Mouse (Mus musculus): ENCODE results near the gene Ptprg.

GRCm38 (mm10) chr14:11683386-11684081, 130.2 kb downstream of the Ptprg start:
- TF ChIP-seq EP300 (IDR thresholded peaks at IDR 0.05; ENCODE audit: low read depth) (no peak), CTCF (IDR thresholded peaks at IDR 0.05; ENCODE audit: low read depth) (no peak)
